In the genomic region with DNA sequence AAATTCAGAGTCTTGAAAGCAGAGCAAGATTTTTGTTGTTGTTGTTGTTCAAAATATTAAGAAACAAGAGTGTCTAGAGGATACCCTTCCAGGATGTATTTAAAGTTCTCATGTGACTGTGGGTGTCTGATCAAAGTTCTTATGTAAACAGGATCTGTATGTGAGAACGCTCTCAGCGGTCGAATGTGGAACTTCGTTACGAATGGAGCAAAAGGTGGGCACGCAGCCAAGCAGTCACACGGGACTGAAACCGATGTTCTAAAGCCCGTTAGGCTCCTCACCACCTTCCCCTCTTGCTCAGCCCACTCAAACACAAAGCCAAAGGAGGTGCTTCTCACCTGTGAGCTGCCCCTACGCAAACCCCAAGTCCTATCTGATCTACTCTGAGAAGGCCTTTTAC, we compare ENCODE assay signal across 9 mouse cellular contexts.
DNase-seq lines count a peak whose midpoint lies in the region; ATAC-seq and TF ChIP-seq lines count a peak whose summit lies in the region.
"Had no signal": no experiment of that assay in that cellular context is flagged by ENCODE, and none has a peak within 500 bp of the region (broad histone marks: within the 10 kb centered on the region; RNA-seq: fewer than 3 reads in every experiment).

No protein-coding gene starts in this region.

- H3K27me3 ChIP-seq in testis, adult 2 months (ENCODE audit: control insufficient read depth, insufficient read depth, low read length) = no peaks in the 10 kb centered on the region
- H3K27me3 ChIP-seq in embryonic facial prominence, embryonic 15.5 days = no peaks in the 10 kb centered on the region
- H3K27me3 ChIP-seq in heart, embryonic 16.5 days (ENCODE audit: control insufficient read depth, insufficient read depth, low read length) = no peaks in the 10 kb centered on the region
- no peaks in the 10 kb centered on the region for H3K27me3 ChIP-seq in lung, postnatal 0 days (replicated peaks; ENCODE audit: insufficient read depth, low read length)
- H3K27me3 ChIP-seq: limb, embryonic 15.5 days had no signal

- TF ChIP-seq EP300 in lung, postnatal 0 days (IDR thresholded peaks at IDR 0.05) = no peak

- ATAC-seq in embryonic facial prominence, embryonic 15.5 days (ENCODE audit: insufficient number of reproducible peaks, low FRiP score, low TSS enrichment, low read depth) = no peak
- ATAC-seq in heart, embryonic 16.5 days (replicated peaks; ENCODE audit: extremely low read depth, insufficient read depth, low FRiP score) = peak; percentile 72
- peak; percentile 76 for ATAC-seq in lung, postnatal 0 days

- peak; percentile 22; the same call in 1 of the 2 replicates for TF ChIP-seq CTCF in testis, adult 2 months (IDR thresholded peaks at IDR 0.05; ENCODE audit: control insufficient read depth, insufficient read depth, insufficient replicate concordance, low read depth, low read length)
- peak; percentile 64 for TF ChIP-seq CTCF in lung, postnatal 0 days (IDR thresholded peaks at IDR 0.05)

- 45% methylated on average over 10 of the region's 10 CpGs for WGBS in embryonic facial prominence, embryonic 15.5 days
- 15% methylated on average over 10 of the region's 10 CpGs for WGBS in heart, embryonic 16.5 days
- WGBS in lung, postnatal 0 days = 8% methylated on average over 10 of the region's 10 CpGs

- no peaks in the 10 kb centered on the region for H3K9me3 ChIP-seq in embryonic facial prominence, embryonic 15.5 days (replicated peaks)
- H3K9me3 ChIP-seq in heart, embryonic 16.5 days (replicated peaks; ENCODE audit: control insufficient read depth, low read length) = no peaks in the 10 kb centered on the region
- no peaks in the 10 kb centered on the region for H3K9me3 ChIP-seq in lung, postnatal 0 days (ENCODE audit: low read length)
- H3K9me3 ChIP-seq: limb, embryonic 15.5 days had no signal

- H3K4me1 ChIP-seq in testis, adult 2 months (ENCODE audit: control insufficient read depth, insufficient read depth, low read length) = peaks cover 3% of the 10 kb centered on the region; the same call in 1 of the 2 replicates
- H3K4me1 ChIP-seq in embryonic facial prominence, embryonic 15.5 days = no peaks in the 10 kb centered on the region
- H3K4me1 ChIP-seq in heart, embryonic 16.5 days (ENCODE audit: control insufficient read depth, insufficient read depth, low read length) = peaks cover 16% of the 10 kb centered on the region
- H3K4me1 ChIP-seq in lung, postnatal 0 days (ENCODE audit: insufficient read depth, low read depth, low read length) = peaks cover 6% of the 10 kb centered on the region; the same call in 1 of the 2 replicates

- DNase-seq in testis, postnatal 14 days (ENCODE audit: low spot score) = no peak
- peak; percentile 86 to 88 for DNase-seq in kidney, postnatal 4 days
- DNase-seq in lung, postnatal 0 days (ENCODE audit: low spot score) = peak; percentile 92
- peak; percentile 21 to 27 for DNase-seq in spleen, postnatal 14 days (ENCODE audit: low spot score in 2 of 2)
- DNase-seq in c-Kit-positive CD71-positive TER-119-positive erythroid progenitor cells, embryonic 14.5 days (ENCODE audit: low spot score) = no peak

- peak overlapping the region; percentile 32; the same call in 1 of the 2 replicates for H3K27ac ChIP-seq in testis, adult 2 months (ENCODE audit: control insufficient read depth, insufficient read depth, low read depth, low read length)
- H3K27ac ChIP-seq in embryonic facial prominence, embryonic 15.5 days (replicated peaks) = no peak overlapping the region
- H3K27ac ChIP-seq in heart, embryonic 16.5 days (ENCODE audit: low read length) = peak overlapping the region; percentile 53
- H3K27ac ChIP-seq in lung, postnatal 0 days (ENCODE audit: low read length) = no peak overlapping the region
- H3K27ac ChIP-seq: limb, embryonic 15.5 days had no signal

- 0 out of 2 replicates have a peak overlapping the region, but pooled peaks have one; percentile 8 for H3K4me2 ChIP-seq in embryonic facial prominence, embryonic 15.5 days (replicated peaks)
- H3K4me2 ChIP-seq in heart, embryonic 16.5 days (ENCODE audit: low read depth, low read length) = peak overlapping the region; percentile 58
- peak overlapping the region; percentile 46 for H3K4me2 ChIP-seq in lung, postnatal 0 days (replicated peaks; ENCODE audit: low read depth, low read length)
- H3K4me2 ChIP-seq: limb, embryonic 15.5 days had no signal

- no peak overlapping the region for H3K9ac ChIP-seq in embryonic facial prominence, embryonic 15.5 days
- no peak overlapping the region for H3K9ac ChIP-seq in heart, embryonic 16.5 days (ENCODE audit: low read length)
- H3K9ac ChIP-seq in lung, postnatal 0 days (replicated peaks; ENCODE audit: low read depth) = no peak overlapping the region
- H3K9ac ChIP-seq: limb, embryonic 15.5 days had no signal

- TF ChIP-seq POLR2A in testis, adult 2 months (IDR thresholded peaks at IDR 0.05; ENCODE audit: control insufficient read depth, low read depth, low read length) = 0 out of 2 replicates have a peak, but pooled peaks have one; percentile 12

- H3K4me3 ChIP-seq in testis, adult 2 months (ENCODE audit: control insufficient read depth, low read depth, low read length) = no peak overlapping the region
- no peak overlapping the region for H3K4me3 ChIP-seq in embryonic facial prominence, embryonic 15.5 days (replicated peaks)
- peak overlapping the region; percentile 23 for H3K4me3 ChIP-seq in heart, embryonic 16.5 days (ENCODE audit: low read length)
- H3K4me3 ChIP-seq in lung, postnatal 0 days (ENCODE audit: low read depth, low read length) = no peak overlapping the region
- H3K4me3 ChIP-seq: limb, embryonic 15.5 days had no signal

- H3K36me3 ChIP-seq in testis, adult 2 months (ENCODE audit: control insufficient read depth, insufficient read depth, low read length) = no peaks in the 10 kb centered on the region
- H3K36me3 ChIP-seq in embryonic facial prominence, embryonic 15.5 days = no peaks in the 10 kb centered on the region
- H3K36me3 ChIP-seq in heart, embryonic 16.5 days (ENCODE audit: control insufficient read depth, insufficient read depth) = no peaks in the 10 kb centered on the region
- no peaks in the 10 kb centered on the region for H3K36me3 ChIP-seq in lung, postnatal 0 days (ENCODE audit: insufficient read depth, low read length)
- H3K36me3 ChIP-seq: limb, embryonic 15.5 days had no signal

Comparison
In these comparisons a context has a peak if more than half of its experiments do, and no peak if none do; other contexts are left out.
1. H3K27ac ChIP-seq: peak in testis, adult 2 months (single experiment) and heart, embryonic 16.5 days (single experiment); none in embryonic facial prominence, embryonic 15.5 days (single experiment) and lung, postnatal 0 days (single experiment).
2. DNase-seq: peak in kidney, postnatal 4 days (2 of 2), lung, postnatal 0 days (single experiment) and spleen, postnatal 14 days (2 of 2); none in testis, postnatal 14 days (single experiment) and c-Kit-positive CD71-positive TER-119-positive erythroid progenitor cells, embryonic 14.5 days (single experiment).
3. H3K4me2 ChIP-seq: peak in every context shown above with its lines; median percentile 58 in heart, embryonic 16.5 days; 46 in lung, postnatal 0 days; 8 in embryonic facial prominence, embryonic 15.5 days.